Mouse (Mus musculus) embryonic fibroblast, embryonic 13.5 days (primary cell): ENCODE results near the gene Zfp398.

Experiments
- CTCF ChIP-seq: IDR thresholded peaks from 2 replicates; pipeline ENCODE4 v1.5.1; 2011; ENCODE audit warnings: mild to moderate bottlenecking, control low read depth, low read length, moderate library complexity, borderline replicate concordance; ENCODE audit not compliant: insufficient read depth
- POLR2A ChIP-seq: IDR thresholded peaks from 2 replicates; pipeline ENCODE4 v1.6.1; 2011; ENCODE audit warnings: low read depth, mild to moderate bottlenecking, control low read depth, low read length, moderate library complexity

- TF ChIP-seq POLR2A: no peak
- TF ChIP-seq CTCF: no peak
Measured at GRCm38 (mm10) chr6:47808545-47808944, 26.9 kb upstream of the Zfp398 start.
